Mouse (Mus musculus): Measurements from ENCODE around the gene Olfr424. TPM values are rescaled to one million over a fixed set of nuclear protein-coding genes. Genes with fewer than 3 reads are reported as not detected.

Olfr424 gene
- polyA plus RNA-seq, 1 experiment from 2014 or later: not detected

DNA sequence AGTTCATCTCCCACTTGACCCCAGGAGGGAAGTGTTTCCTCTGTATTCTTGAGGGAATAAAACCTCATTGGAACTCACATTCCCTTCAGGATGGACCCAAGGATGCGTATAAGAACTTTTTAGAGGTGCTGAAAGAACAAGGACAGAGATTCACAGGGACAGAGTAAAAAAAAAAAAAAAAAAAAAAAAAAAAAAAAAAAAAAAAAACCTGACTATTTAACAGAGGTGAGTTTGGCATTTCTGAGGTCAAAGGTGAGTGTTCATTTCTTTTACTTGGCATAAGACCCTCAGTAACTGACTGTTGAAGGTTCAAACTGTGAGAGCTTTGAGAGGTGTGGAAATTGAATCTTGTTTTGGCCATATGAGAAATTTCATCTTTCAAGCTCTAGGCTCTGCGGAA, 18.0 kb downstream of the Olfr424 start:
- no peaks in the 10 kb centered on the region for H3K36me3 ChIP-seq (ENCODE audit: insufficient read depth)
- no peak for TF ChIP-seq CTCF (IDR thresholded peaks at IDR 0.05; ENCODE audit: low read depth)
- DNase-seq: no peak
- H3K4me1 ChIP-seq (ENCODE audit: insufficient read depth): no peaks in the 10 kb centered on the region
- H3K27me3 ChIP-seq (ENCODE audit: insufficient read depth, low read length): no peaks in the 10 kb centered on the region
- H3K27ac ChIP-seq (ENCODE audit: low read depth): no peak overlapping the region
- no peak for ATAC-seq (ENCODE audit: insufficient read depth)
- no peak overlapping the region for H3K9ac ChIP-seq
- H3K4me2 ChIP-seq: no peak overlapping the region
- H3K4me3 ChIP-seq (ENCODE audit: low read depth, low read length): no peak overlapping the region
- WGBS: 73% methylated on average over 2 of the region's 2 CpGs
- H3K9me3 ChIP-seq (ENCODE audit: low read depth, low read length): no peaks in the 10 kb centered on the region

- no peak for DNase-seq
- no peak for TF ChIP-seq CTCF (IDR thresholded peaks at IDR 0.05; ENCODE audit: low read depth)
- Histone ChIP-seq H3K9me3 (ENCODE audit: low read depth, low read length) (no peaks in the 10 kb centered on the region), H3K36me3 (ENCODE audit: insufficient read depth) (no peaks in the 10 kb centered on the region), H3K9ac (no peak within 1 kb of the TSS), H3K4me3 (ENCODE audit: low read depth, low read length) (no peak within 1 kb of the TSS), H3K27me3 (ENCODE audit: insufficient read depth, low read length) (no peaks in the 10 kb centered on the region), H3K4me2 (no peak within 1 kb of the TSS), H3K4me1 (ENCODE audit: insufficient read depth) (no peaks in the 10 kb centered on the region), H3K27ac (ENCODE audit: low read depth) (no peak within 1 kb of the TSS)
- WGBS: 77% methylated on average over 1 of the region's 1 CpGs
- ATAC-seq (ENCODE audit: insufficient read depth): no peak
Measured at GRCm38 (mm10) chr1:174155333-174155732, 24.0 kb downstream of the Olfr424 start, which contains the start of gene Olfr420. Gene Olfr420, plus strand, starts transcription at chr1:174155633.

GRCm38 (mm10) chr1:174157622-174158021, 26.3 kb downstream of the Olfr424 start:
- Histone ChIP-seq H3K4me3 (ENCODE audit: low read depth, low read length) (no peak overlapping the region), H3K4me2 (no peak overlapping the region), H3K9me3 (ENCODE audit: low read depth, low read length) (no peaks in the 10 kb centered on the region), H3K27me3 (ENCODE audit: insufficient read depth, low read length) (no peaks in the 10 kb centered on the region), H3K4me1 (ENCODE audit: insufficient read depth) (no peaks in the 10 kb centered on the region), H3K36me3 (ENCODE audit: insufficient read depth) (no peaks in the 10 kb centered on the region), H3K9ac (no peak overlapping the region), H3K27ac (ENCODE audit: low read depth) (no peak overlapping the region)
- TF ChIP-seq CTCF (IDR thresholded peaks at IDR 0.05; ENCODE audit: low read depth): no peak
- ATAC-seq (ENCODE audit: insufficient read depth) (no peak), DNase-seq (no peak)
- WGBS: 63% methylated on average over 3 of the region's 3 CpGs

DNA sequence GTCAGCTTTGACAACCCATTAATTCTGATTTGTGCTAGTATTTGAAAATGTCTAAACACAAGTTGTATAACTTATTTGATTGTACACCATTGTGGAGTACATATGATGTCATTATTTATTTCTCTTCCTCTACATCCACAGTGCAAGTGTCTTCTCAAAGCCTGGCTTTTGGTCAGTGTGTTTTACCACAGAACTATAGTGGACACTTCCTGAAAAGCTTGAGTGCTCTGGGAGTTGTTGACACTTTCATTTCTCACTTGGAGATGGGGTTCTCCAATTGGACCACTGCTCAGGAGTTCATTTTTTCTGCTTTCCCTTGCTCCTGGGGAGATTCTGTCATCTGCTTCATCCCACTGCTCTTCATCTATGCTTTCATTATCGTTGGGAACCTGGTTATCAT, 27.2 kb downstream of the Olfr424 start:
- ATAC-seq (ENCODE audit: insufficient read depth) (no peak), DNase-seq (no peak)
- Histone ChIP-seq H3K4me3 (ENCODE audit: low read depth, low read length) (no peak overlapping the region), H3K9ac (no peak overlapping the region), H3K27ac (ENCODE audit: low read depth) (no peak overlapping the region), H3K4me2 (no peak overlapping the region), H3K4me1 (ENCODE audit: insufficient read depth) (no peaks in the 10 kb centered on the region), H3K9me3 (ENCODE audit: low read depth, low read length) (no peaks in the 10 kb centered on the region), H3K36me3 (ENCODE audit: insufficient read depth) (no peaks in the 10 kb centered on the region), H3K27me3 (ENCODE audit: insufficient read depth, low read length) (no peaks in the 10 kb centered on the region)
- WGBS: 60% methylated on average over 1 of the region's 1 CpGs
- no peak for TF ChIP-seq CTCF (IDR thresholded peaks at IDR 0.05; ENCODE audit: low read depth)

GRCm38 (mm10) chr1:174159095-174159494, 27.8 kb downstream of the Olfr424 start:
- ATAC-seq (ENCODE audit: insufficient read depth) (no peak), DNase-seq (no peak)
- H3K4me3 ChIP-seq (ENCODE audit: low read depth, low read length): no peak overlapping the region
- H3K27ac ChIP-seq (ENCODE audit: low read depth): no peak overlapping the region
- WGBS: 86% methylated on average over 10 of the region's 10 CpGs
- no peaks in the 10 kb centered on the region for H3K9me3 ChIP-seq (ENCODE audit: low read depth, low read length)
- H3K4me2 ChIP-seq: no peak overlapping the region
- TF ChIP-seq CTCF (IDR thresholded peaks at IDR 0.05; ENCODE audit: low read depth): no peak
- no peaks in the 10 kb centered on the region for H3K36me3 ChIP-seq (ENCODE audit: insufficient read depth)
- H3K27me3 ChIP-seq (ENCODE audit: insufficient read depth, low read length): no peaks in the 10 kb centered on the region
- no peak overlapping the region for H3K9ac ChIP-seq
- H3K4me1 ChIP-seq (ENCODE audit: insufficient read depth): no peaks in the 10 kb centered on the region

DNA sequence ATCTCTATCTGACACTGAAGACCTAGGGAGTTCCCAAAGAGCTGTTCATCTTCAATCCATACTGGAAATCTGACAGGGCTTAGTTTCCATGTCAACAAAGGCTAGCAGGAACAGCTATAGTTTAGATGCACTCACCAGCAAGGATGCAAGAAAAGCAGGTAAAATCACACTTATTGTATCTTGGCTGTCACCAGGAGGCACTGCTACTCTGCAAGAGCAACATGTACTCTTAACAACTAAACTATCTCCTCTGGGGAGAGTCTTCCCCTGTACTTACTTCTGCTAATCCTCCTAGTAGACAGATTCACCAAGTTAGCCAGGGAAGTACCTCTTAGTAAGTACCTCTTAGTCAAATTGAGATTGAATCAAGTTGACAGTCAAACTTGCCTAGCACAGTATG, 37.7 kb downstream of the Olfr424 start:
- H3K27me3 ChIP-seq (ENCODE audit: insufficient read depth, low read length): no peaks in the 10 kb centered on the region
- H3K27ac ChIP-seq (ENCODE audit: low read depth): no peak overlapping the region
- H3K9me3 ChIP-seq (ENCODE audit: low read depth, low read length): no peaks in the 10 kb centered on the region
- no peak overlapping the region for H3K4me2 ChIP-seq
- H3K9ac ChIP-seq: no peak overlapping the region
- TF ChIP-seq CTCF (IDR thresholded peaks at IDR 0.05; ENCODE audit: low read depth): no peak
- no peak overlapping the region for H3K4me3 ChIP-seq (ENCODE audit: low read depth, low read length)
- H3K4me1 ChIP-seq (ENCODE audit: insufficient read depth): no peaks in the 10 kb centered on the region
- no peaks in the 10 kb centered on the region for H3K36me3 ChIP-seq (ENCODE audit: insufficient read depth)
- DNase-seq (no peak), ATAC-seq (ENCODE audit: insufficient read depth) (no peak)

DNA sequence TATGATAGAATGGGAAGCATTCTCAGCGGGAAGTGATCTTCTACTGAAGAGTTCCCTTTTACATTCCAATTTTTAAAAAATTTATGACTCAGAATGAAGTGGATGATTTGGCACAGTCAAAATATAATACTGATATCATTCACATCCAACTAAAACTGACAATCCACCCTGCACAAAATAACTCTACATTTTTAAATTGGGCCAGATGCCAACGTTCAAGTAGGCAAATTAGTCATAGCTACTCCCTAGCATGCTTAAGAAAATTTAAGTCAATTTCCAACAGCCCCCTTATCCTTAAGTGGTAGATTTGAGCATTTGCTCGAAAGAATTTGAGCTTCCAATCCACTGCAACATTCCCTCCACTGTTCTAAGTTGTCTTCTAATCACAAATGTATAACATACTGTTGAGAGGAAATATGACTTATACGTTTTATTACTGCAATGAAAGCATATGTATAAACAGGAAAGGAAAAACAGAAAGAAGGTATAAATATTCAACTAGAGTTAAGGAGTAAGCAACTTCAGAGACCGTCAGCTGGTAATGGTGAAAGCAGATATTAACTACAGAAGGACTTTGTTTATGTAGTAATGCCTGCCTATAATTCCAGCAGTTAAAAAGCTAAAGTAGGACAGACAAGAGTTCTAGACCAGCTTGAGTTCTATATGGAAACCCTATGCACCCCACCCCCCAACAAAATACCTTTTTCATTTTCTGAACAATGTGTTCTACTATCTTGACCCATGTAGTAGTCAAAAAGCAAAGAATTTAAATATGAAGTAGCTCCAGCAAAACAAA, 39.6 kb downstream of the Olfr424 start:
- no peak overlapping the region for H3K27ac ChIP-seq (ENCODE audit: low read depth)
- H3K9ac ChIP-seq: no peak overlapping the region
- no peak overlapping the region for H3K4me3 ChIP-seq (ENCODE audit: low read depth, low read length)
- H3K4me1 ChIP-seq (ENCODE audit: insufficient read depth): no peaks in the 10 kb centered on the region
- 54% methylated on average over 5 of the region's 5 CpGs for WGBS
- TF ChIP-seq CTCF (IDR thresholded peaks at IDR 0.05; ENCODE audit: low read depth): no peak
- H3K36me3 ChIP-seq (ENCODE audit: insufficient read depth): no peaks in the 10 kb centered on the region
- DNase-seq (peak; percentile 13), ATAC-seq (ENCODE audit: insufficient read depth) (no peak)
- no peak overlapping the region for H3K4me2 ChIP-seq
- H3K9me3 ChIP-seq (ENCODE audit: low read depth, low read length): no peaks in the 10 kb centered on the region
- H3K27me3 ChIP-seq (ENCODE audit: insufficient read depth, low read length): no peaks in the 10 kb centered on the region
